Mouse (Mus musculus): ENCODE results near the gene Rtp4. TPM values are rescaled to one million over a fixed set of nuclear protein-coding genes. Genes with fewer than 3 reads are reported as not detected.

Rtp4 gene
- polyA plus RNA-seq, 1 experiment: 315 TPM

GRCm38 (mm10) chr16:23557195-23557594, 37.1 kb downstream of the Rtp4 start:
- Histone ChIP-seq H3K4me1 (ENCODE audit: control insufficient read depth, insufficient read depth, low read length) (peaks cover 9% of the 10 kb centered on the region), H3K27ac (ENCODE audit: insufficient read depth, low read depth, low read length) (peak overlapping the region; percentile 54), H3K4me3 (ENCODE audit: insufficient read depth, low read length) (no peak overlapping the region)
- TF ChIP-seq POLR2A (IDR thresholded peaks at IDR 0.05; ENCODE audit: borderline replicate concordance, low read depth, low read length): no peak
- TF ChIP-seq CTCF (IDR thresholded peaks at IDR 0.05; ENCODE audit: low read depth, low read length): no peak

- H3K4me1 ChIP-seq (ENCODE audit: control insufficient read depth, insufficient read depth, low read length): peaks cover 9% of the 10 kb centered on the region
- H3K4me3 ChIP-seq (ENCODE audit: insufficient read depth, low read length): no peak overlapping the region
- TF ChIP-seq POLR2A (IDR thresholded peaks at IDR 0.05; ENCODE audit: borderline replicate concordance, low read depth, low read length): no peak
- TF ChIP-seq CTCF (IDR thresholded peaks at IDR 0.05; ENCODE audit: low read depth, low read length): no peak
- H3K27ac ChIP-seq (ENCODE audit: insufficient read depth, low read depth, low read length): no peak overlapping the region
Measured at GRCm38 (mm10) chr16:23557669-23558068, 37.6 kb downstream of the Rtp4 start.

GRCm38 (mm10) chr16:23568369-23568958, 48.4 kb downstream of the Rtp4 start:
- no peak overlapping the region for H3K4me3 ChIP-seq (ENCODE audit: insufficient read depth, low read length)
- H3K4me1 ChIP-seq (ENCODE audit: control insufficient read depth, insufficient read depth, low read length): no peaks in the 10 kb centered on the region
- TF ChIP-seq POLR2A (IDR thresholded peaks at IDR 0.05; ENCODE audit: borderline replicate concordance, low read depth, low read length): no peak
- TF ChIP-seq CTCF (IDR thresholded peaks at IDR 0.05; ENCODE audit: low read depth, low read length): no peak
- H3K27ac ChIP-seq (ENCODE audit: insufficient read depth, low read depth, low read length): no peak overlapping the region

GRCm38 (mm10) chr16:23574561-23574960, 54.5 kb downstream of the Rtp4 start:
- Histone ChIP-seq H3K4me3 (ENCODE audit: insufficient read depth, low read length) (no peak overlapping the region), H3K4me1 (ENCODE audit: control insufficient read depth, insufficient read depth, low read length) (no peaks in the 10 kb centered on the region), H3K27ac (ENCODE audit: insufficient read depth, low read depth, low read length) (no peak overlapping the region)
- TF ChIP-seq CTCF (IDR thresholded peaks at IDR 0.05; ENCODE audit: low read depth, low read length): no peak
- no peak for TF ChIP-seq POLR2A (IDR thresholded peaks at IDR 0.05; ENCODE audit: borderline replicate concordance, low read depth, low read length)

- H3K4me3 ChIP-seq (ENCODE audit: insufficient read depth, low read length): no peak overlapping the region
- H3K4me1 ChIP-seq (ENCODE audit: control insufficient read depth, insufficient read depth, low read length): peaks cover 18% of the 10 kb centered on the region
- TF ChIP-seq POLR2A (IDR thresholded peaks at IDR 0.05; ENCODE audit: borderline replicate concordance, low read depth, low read length) (no peak), CTCF (IDR thresholded peaks at IDR 0.05; ENCODE audit: low read depth, low read length) (no peak)
- H3K27ac ChIP-seq (ENCODE audit: insufficient read depth, low read depth, low read length): peak overlapping the region; percentile 58
Measured at GRCm38 (mm10) chr16:23591119-23592105, 71.3 kb downstream of the Rtp4 start.

- TF ChIP-seq POLR2A (IDR thresholded peaks at IDR 0.05; ENCODE audit: borderline replicate concordance, low read depth, low read length) (no peak), CTCF (IDR thresholded peaks at IDR 0.05; ENCODE audit: low read depth, low read length) (no peak)
- peaks cover 18% of the 10 kb centered on the region for H3K4me1 ChIP-seq (ENCODE audit: control insufficient read depth, insufficient read depth, low read length)
- no peak overlapping the region for H3K4me3 ChIP-seq (ENCODE audit: insufficient read depth, low read length)
- no peak overlapping the region for H3K27ac ChIP-seq (ENCODE audit: insufficient read depth, low read depth, low read length)
Measured at GRCm38 (mm10) chr16:23592501-23592900, 72.4 kb downstream of the Rtp4 start.

- Histone ChIP-seq H3K4me1 (ENCODE audit: control insufficient read depth, insufficient read depth, low read length) (peaks cover 14% of the 10 kb centered on the region), H3K4me3 (ENCODE audit: insufficient read depth, low read length) (no peak overlapping the region), H3K27ac (ENCODE audit: insufficient read depth, low read depth, low read length) (no peak overlapping the region)
- TF ChIP-seq POLR2A (IDR thresholded peaks at IDR 0.05; ENCODE audit: borderline replicate concordance, low read depth, low read length): no peak
- no peak for TF ChIP-seq CTCF (IDR thresholded peaks at IDR 0.05; ENCODE audit: low read depth, low read length)
Measured at GRCm38 (mm10) chr16:23596696-23597095, 76.6 kb downstream of the Rtp4 start.

- Histone ChIP-seq H3K4me1 (ENCODE audit: control insufficient read depth, insufficient read depth, low read length) (peaks cover 4% of the 10 kb centered on the region), H3K27ac (ENCODE audit: insufficient read depth, low read depth, low read length) (no peak overlapping the region), H3K4me3 (ENCODE audit: insufficient read depth, low read length) (no peak overlapping the region)
- TF ChIP-seq POLR2A (IDR thresholded peaks at IDR 0.05; ENCODE audit: borderline replicate concordance, low read depth, low read length) (no peak), CTCF (IDR thresholded peaks at IDR 0.05; ENCODE audit: low read depth, low read length) (no peak)
Measured at GRCm38 (mm10) chr16:23597968-23598367, 77.9 kb downstream of the Rtp4 start.

- Histone ChIP-seq H3K4me1 (ENCODE audit: control insufficient read depth, insufficient read depth, low read length) (peaks cover 3% of the 10 kb centered on the region), H3K4me3 (ENCODE audit: insufficient read depth, low read length) (no peak overlapping the region), H3K27ac (ENCODE audit: insufficient read depth, low read depth, low read length) (no peak overlapping the region)
- TF ChIP-seq CTCF (IDR thresholded peaks at IDR 0.05; ENCODE audit: low read depth, low read length): no peak
- TF ChIP-seq POLR2A (IDR thresholded peaks at IDR 0.05; ENCODE audit: borderline replicate concordance, low read depth, low read length): no peak
Measured at GRCm38 (mm10) chr16:23606220-23606619, 86.1 kb downstream of the Rtp4 start.

GRCm38 (mm10) chr16:23606651-23607050, 86.6 kb downstream of the Rtp4 start:
- TF ChIP-seq POLR2A (IDR thresholded peaks at IDR 0.05; ENCODE audit: borderline replicate concordance, low read depth, low read length) (no peak), CTCF (IDR thresholded peaks at IDR 0.05; ENCODE audit: low read depth, low read length) (no peak)
- no peak overlapping the region for H3K27ac ChIP-seq (ENCODE audit: insufficient read depth, low read depth, low read length)
- H3K4me1 ChIP-seq (ENCODE audit: control insufficient read depth, insufficient read depth, low read length): peaks cover 6% of the 10 kb centered on the region
- no peak overlapping the region for H3K4me3 ChIP-seq (ENCODE audit: insufficient read depth, low read length)
